Mouse (Mus musculus): ENCODE results near the gene Pkdrej. TPM values are rescaled to one million over a fixed set of nuclear protein-coding genes. Genes with fewer than 3 reads are reported as not detected.
"Not testable (repeated sequence)": the region's sequence is repeated elsewhere in the genome, so short reads cannot be mapped to it uniquely, and the experiment has no call there.

The Pkdrej gene
- polyA plus RNA-seq, 1 experiment from 2014 or later, result 0.21 TPM

- ATAC-seq (ENCODE audit: insufficient number of reproducible peaks, low FRiP score, low TSS enrichment, low read depth) (no peak), DNase-seq (ENCODE audit: low spot score) (no peak)
- H3K4me2 ChIP-seq (ENCODE audit: low read depth, severe bottlenecking), result no peak overlapping the region
- 90% methylated on average over 6 of the region's 6 CpGs for WGBS
- no peak overlapping the region for H3K9ac ChIP-seq (ENCODE audit: low read length)
- no peaks in the 10 kb centered on the region for H3K4me1 ChIP-seq (ENCODE audit: control insufficient read depth, insufficient read depth, low read length)
- H3K27ac ChIP-seq (replicated peaks; ENCODE audit: low read depth, low read length), result no peak overlapping the region
- no peak overlapping the region for H3K4me3 ChIP-seq (ENCODE audit: low read depth, low read length)
- no peaks in the 10 kb centered on the region for H3K27me3 ChIP-seq (ENCODE audit: control insufficient read depth, insufficient read depth, low read length)
- no peaks in the 10 kb centered on the region for H3K9me3 ChIP-seq (ENCODE audit: control insufficient read depth, low read length)
- no peaks in the 10 kb centered on the region for H3K36me3 ChIP-seq (ENCODE audit: control insufficient read depth, insufficient read depth, low read length)
Measured at GRCm38 (mm10) chr15:85787482-85787881, 34.1 kb downstream of the Pkdrej start.

DNA sequence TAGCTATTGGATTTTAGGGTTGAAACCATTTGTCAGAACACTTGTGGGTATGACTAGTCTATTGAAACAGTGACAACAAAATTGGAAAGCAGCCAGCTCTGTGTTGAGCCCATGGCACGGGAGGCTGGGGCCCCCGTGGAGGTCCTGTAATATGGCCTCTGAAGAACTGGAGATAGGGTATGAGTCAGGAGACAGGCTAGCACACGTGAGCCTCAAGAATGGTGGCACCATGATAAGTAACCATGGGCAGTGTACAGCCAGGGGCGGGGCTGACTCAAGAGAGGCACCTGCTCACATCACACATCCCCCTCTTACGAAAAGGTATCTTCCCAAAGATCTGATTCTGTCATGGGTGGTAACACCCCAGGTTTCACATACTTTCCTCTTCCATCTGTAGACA lies 34.8 kb downstream of the Pkdrej start:
- no peaks in the 10 kb centered on the region for H3K27me3 ChIP-seq (ENCODE audit: control insufficient read depth, insufficient read depth, low read length)
- ATAC-seq (ENCODE audit: insufficient number of reproducible peaks, low FRiP score, low TSS enrichment, low read depth), result no peak
- H3K27ac ChIP-seq (replicated peaks; ENCODE audit: low read depth, low read length), result no peak overlapping the region
- no peak overlapping the region for H3K9ac ChIP-seq (ENCODE audit: low read length)
- no peak overlapping the region for H3K4me2 ChIP-seq (ENCODE audit: low read depth, severe bottlenecking)
- no peaks in the 10 kb centered on the region for H3K9me3 ChIP-seq (ENCODE audit: control insufficient read depth, low read length)
- no peaks in the 10 kb centered on the region for H3K36me3 ChIP-seq (ENCODE audit: control insufficient read depth, insufficient read depth, low read length)
- H3K4me1 ChIP-seq (ENCODE audit: control insufficient read depth, insufficient read depth, low read length), result no peaks in the 10 kb centered on the region
- H3K4me3 ChIP-seq (ENCODE audit: low read depth, low read length), result no peak overlapping the region
- no peak for DNase-seq (ENCODE audit: low spot score)
- WGBS, result 85% methylated on average over 5 of the region's 5 CpGs

DNA sequence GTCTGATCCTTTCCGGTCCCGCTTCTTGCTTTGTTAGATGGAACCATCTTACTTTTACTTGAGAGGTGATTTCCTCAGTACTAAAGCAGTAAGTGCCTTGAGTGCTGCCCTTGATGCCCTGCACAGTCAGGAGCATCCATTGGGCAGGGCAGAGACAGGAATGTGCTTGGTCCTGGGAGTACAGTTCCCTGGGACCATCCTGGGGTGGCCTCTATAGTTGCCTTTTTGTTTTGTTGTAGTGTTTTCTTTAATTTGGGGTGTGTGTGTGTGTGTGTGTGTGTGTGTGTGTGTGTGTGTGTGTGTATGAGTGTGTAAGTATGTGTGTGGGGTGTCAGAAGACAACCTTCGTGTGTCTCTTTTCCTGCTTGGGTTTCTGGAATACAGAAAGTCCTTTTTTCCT lies 37.2 kb downstream of the Pkdrej start:
- H3K9ac ChIP-seq (ENCODE audit: low read length), result no peak overlapping the region
- no peak overlapping the region for H3K4me2 ChIP-seq (ENCODE audit: low read depth, severe bottlenecking)
- ATAC-seq (ENCODE audit: insufficient number of reproducible peaks, low FRiP score, low TSS enrichment, low read depth) (no peak), DNase-seq (ENCODE audit: low spot score) (no peak)
- H3K9me3 ChIP-seq (ENCODE audit: control insufficient read depth, low read length), result no peaks in the 10 kb centered on the region
- H3K36me3 ChIP-seq (ENCODE audit: control insufficient read depth, insufficient read depth, low read length), result no peaks in the 10 kb centered on the region
- WGBS, result 81% methylated on average over 3 of the region's 3 CpGs
- no peak overlapping the region for H3K27ac ChIP-seq (replicated peaks; ENCODE audit: low read depth, low read length)
- H3K4me3 ChIP-seq (ENCODE audit: low read depth, low read length), result no peak overlapping the region
- H3K4me1 ChIP-seq (ENCODE audit: control insufficient read depth, insufficient read depth, low read length), result no peaks in the 10 kb centered on the region
- no peaks in the 10 kb centered on the region for H3K27me3 ChIP-seq (ENCODE audit: control insufficient read depth, insufficient read depth, low read length)

DNA sequence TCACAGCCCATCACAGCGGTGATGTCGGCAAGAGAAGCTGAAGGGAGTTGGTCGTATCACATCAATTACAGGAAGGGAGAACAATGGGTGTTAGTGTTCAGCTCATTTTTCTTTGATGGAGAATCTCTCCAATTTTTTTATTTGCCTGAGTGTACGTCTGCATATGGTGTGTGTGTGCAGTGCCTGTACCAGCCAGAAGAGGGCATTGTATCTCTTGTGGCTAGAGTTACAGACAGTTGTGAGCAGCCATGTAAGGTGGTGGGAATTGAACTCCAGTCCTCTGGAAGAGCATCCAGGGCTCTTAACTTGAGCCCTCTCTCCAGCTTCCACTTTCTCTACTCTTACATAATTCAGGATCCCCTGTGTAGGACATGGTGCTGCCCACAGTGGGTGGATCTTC lies 38.4 kb downstream of the Pkdrej start:
- no peaks in the 10 kb centered on the region for H3K9me3 ChIP-seq (ENCODE audit: control insufficient read depth, low read length)
- H3K27me3 ChIP-seq (ENCODE audit: control insufficient read depth, insufficient read depth, low read length), result no peaks in the 10 kb centered on the region
- no peak overlapping the region for H3K9ac ChIP-seq (ENCODE audit: low read length)
- no peak overlapping the region for H3K4me3 ChIP-seq (ENCODE audit: low read depth, low read length)
- no peaks in the 10 kb centered on the region for H3K4me1 ChIP-seq (ENCODE audit: control insufficient read depth, insufficient read depth, low read length)
- DNase-seq (ENCODE audit: low spot score) (no peak), ATAC-seq (ENCODE audit: insufficient number of reproducible peaks, low FRiP score, low TSS enrichment, low read depth) (no peak)
- WGBS, result 93% methylated on average over 4 of the region's 4 CpGs
- H3K27ac ChIP-seq (replicated peaks; ENCODE audit: low read depth, low read length), result no peak overlapping the region
- H3K4me2 ChIP-seq (ENCODE audit: low read depth, severe bottlenecking), result no peak overlapping the region
- H3K36me3 ChIP-seq (ENCODE audit: control insufficient read depth, insufficient read depth, low read length), result no peaks in the 10 kb centered on the region

DNA sequence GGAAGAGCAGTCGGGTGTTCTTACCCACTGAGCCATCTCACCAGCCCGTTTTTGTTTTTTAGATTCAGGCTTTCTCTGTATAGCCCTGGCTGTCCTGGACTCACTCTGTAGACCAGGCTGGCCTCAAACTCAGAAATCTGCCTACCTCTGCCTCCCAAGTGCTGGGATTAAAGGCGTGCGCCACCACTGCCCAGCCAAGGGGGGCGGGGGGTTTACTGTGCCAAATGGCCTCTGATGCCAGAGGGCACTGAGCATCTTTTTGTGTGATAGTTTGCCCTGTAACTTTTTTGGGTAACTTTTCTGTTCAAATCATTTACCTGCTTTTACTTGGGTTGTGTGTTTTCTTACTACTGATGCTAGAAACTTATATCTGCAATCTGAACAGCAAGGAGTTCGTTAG lies 42.6 kb downstream of the Pkdrej start:
- 90% methylated on average over 6 of the region's 6 CpGs for WGBS
- H3K9me3 ChIP-seq (ENCODE audit: control insufficient read depth, low read length); H3K27ac ChIP-seq (replicated peaks; ENCODE audit: low read depth, low read length); DNase-seq (ENCODE audit: low spot score); H3K9ac ChIP-seq (ENCODE audit: low read length); H3K36me3 ChIP-seq (ENCODE audit: control insufficient read depth, insufficient read depth, low read length); H3K4me2 ChIP-seq (ENCODE audit: low read depth, severe bottlenecking); ATAC-seq (ENCODE audit: insufficient number of reproducible peaks, low FRiP score, low TSS enrichment, low read depth); H3K4me3 ChIP-seq (ENCODE audit: low read depth, low read length); H3K4me1 ChIP-seq (ENCODE audit: control insufficient read depth, insufficient read depth, low read length); H3K27me3 ChIP-seq (ENCODE audit: control insufficient read depth, insufficient read depth, low read length): not testable (repeated sequence)

- Histone ChIP-seq H3K27me3 (ENCODE audit: control insufficient read depth, insufficient read depth, low read length) (no peaks in the 10 kb centered on the region), H3K4me3 (ENCODE audit: low read depth, low read length) (no peak overlapping the region), H3K36me3 (ENCODE audit: control insufficient read depth, insufficient read depth, low read length) (no peaks in the 10 kb centered on the region), H3K27ac (replicated peaks; ENCODE audit: low read depth, low read length) (no peak overlapping the region), H3K9me3 (ENCODE audit: control insufficient read depth, low read length) (no peaks in the 10 kb centered on the region), H3K4me1 (ENCODE audit: control insufficient read depth, insufficient read depth, low read length) (no peaks in the 10 kb centered on the region), H3K9ac (ENCODE audit: low read length) (no peak overlapping the region), H3K4me2 (ENCODE audit: low read depth, severe bottlenecking) (no peak overlapping the region)
- WGBS, result 84% methylated on average over 5 of the region's 5 CpGs
- ATAC-seq (ENCODE audit: insufficient number of reproducible peaks, low FRiP score, low TSS enrichment, low read depth) (no peak), DNase-seq (ENCODE audit: low spot score) (no peak)
Measured at GRCm38 (mm10) chr15:85776771-85777170, 44.8 kb downstream of the Pkdrej start.

GRCm38 (mm10) chr15:85776241-85776640 lies 45.3 kb downstream of the Pkdrej start:
- no peak for DNase-seq (ENCODE audit: low spot score)
- Histone ChIP-seq H3K9ac (ENCODE audit: low read length) (no peak overlapping the region), H3K4me3 (ENCODE audit: low read depth, low read length) (no peak overlapping the region), H3K9me3 (ENCODE audit: control insufficient read depth, low read length) (no peaks in the 10 kb centered on the region), H3K4me2 (ENCODE audit: low read depth, severe bottlenecking) (no peak overlapping the region), H3K27ac (replicated peaks; ENCODE audit: low read depth, low read length) (no peak overlapping the region), H3K36me3 (ENCODE audit: control insufficient read depth, insufficient read depth, low read length) (no peaks in the 10 kb centered on the region), H3K27me3 (ENCODE audit: control insufficient read depth, insufficient read depth, low read length) (no peaks in the 10 kb centered on the region), H3K4me1 (ENCODE audit: control insufficient read depth, insufficient read depth, low read length) (no peaks in the 10 kb centered on the region)
- WGBS, result 86% methylated on average over 2 of the region's 2 CpGs
- no peak for ATAC-seq (ENCODE audit: insufficient number of reproducible peaks, low FRiP score, low TSS enrichment, low read depth)

- Histone ChIP-seq H3K27me3 (ENCODE audit: control insufficient read depth, insufficient read depth, low read length) (no peaks in the 10 kb centered on the region), H3K4me1 (ENCODE audit: control insufficient read depth, insufficient read depth, low read length) (no peaks in the 10 kb centered on the region), H3K9me3 (ENCODE audit: control insufficient read depth, low read length) (no peaks in the 10 kb centered on the region), H3K4me2 (ENCODE audit: low read depth, severe bottlenecking) (no peak overlapping the region), H3K27ac (replicated peaks; ENCODE audit: low read depth, low read length) (no peak overlapping the region), H3K4me3 (ENCODE audit: low read depth, low read length) (no peak overlapping the region), H3K9ac (ENCODE audit: low read length) (no peak overlapping the region), H3K36me3 (ENCODE audit: control insufficient read depth, insufficient read depth, low read length) (no peaks in the 10 kb centered on the region)
- ATAC-seq (ENCODE audit: insufficient number of reproducible peaks, low FRiP score, low TSS enrichment, low read depth) (no peak), DNase-seq (ENCODE audit: low spot score) (no peak)
- 82% methylated on average over 7 of the region's 7 CpGs for WGBS
Measured at GRCm38 (mm10) chr15:85775001-85775400, 46.5 kb downstream of the Pkdrej start.

- no peaks in the 10 kb centered on the region for H3K9me3 ChIP-seq (ENCODE audit: control insufficient read depth, low read length)
- no peak overlapping the region for H3K4me3 ChIP-seq (ENCODE audit: low read depth, low read length)
- H3K9ac ChIP-seq (ENCODE audit: low read length), result no peak overlapping the region
- H3K27me3 ChIP-seq (ENCODE audit: control insufficient read depth, insufficient read depth, low read length), result no peaks in the 10 kb centered on the region
- ATAC-seq (ENCODE audit: insufficient number of reproducible peaks, low FRiP score, low TSS enrichment, low read depth) (no peak), DNase-seq (ENCODE audit: low spot score) (no peak)
- no peak overlapping the region for H3K27ac ChIP-seq (replicated peaks; ENCODE audit: low read depth, low read length)
- H3K4me2 ChIP-seq (ENCODE audit: low read depth, severe bottlenecking), result no peak overlapping the region
- 91% methylated on average over 9 of the region's 9 CpGs for WGBS
- no peaks in the 10 kb centered on the region for H3K36me3 ChIP-seq (ENCODE audit: control insufficient read depth, insufficient read depth, low read length)
- H3K4me1 ChIP-seq (ENCODE audit: control insufficient read depth, insufficient read depth, low read length), result no peaks in the 10 kb centered on the region
Measured at GRCm38 (mm10) chr15:85774419-85774818, 47.1 kb downstream of the Pkdrej start.
